In genomic region chr5:74277712-74278111, GRCm38 (mm10) we compare ENCODE assay signal across 8 mouse cellular contexts.
DNase-seq lines count a peak whose midpoint lies in the region; ATAC-seq lines count a peak whose summit lies in the region.

No protein-coding gene starts in this region.

- peak; percentile 84 for ATAC-seq in hindbrain, embryonic 13.5 days (ENCODE audit: low FRiP score)

- no peaks in the 10 kb centered on the region for H3K36me3 ChIP-seq in hindbrain, embryonic 13.5 days

- H3K27ac ChIP-seq in hindbrain, embryonic 13.5 days = no peak overlapping the region

- no peak overlapping the region for H3K4me2 ChIP-seq in hindbrain, embryonic 13.5 days

- no peak overlapping the region for H3K9ac ChIP-seq in hindbrain, embryonic 13.5 days

- H3K4me1 ChIP-seq in hindbrain, embryonic 13.5 days (replicated peaks) = peaks cover 10% of the 10 kb centered on the region

- H3K27me3 ChIP-seq in hindbrain, embryonic 13.5 days = no peaks in the 10 kb centered on the region

- 9% methylated on average over 3 of the region's 3 CpGs for WGBS in hindbrain, embryonic 13.5 days

- no peaks in the 10 kb centered on the region for H3K9me3 ChIP-seq in hindbrain, embryonic 13.5 days

- DNase-seq in NIH3T3 (ENCODE audit: low read depth) = peak; percentile 95
- peak; percentile 89 for DNase-seq in cerebellum, adult 9-11 months
- DNase-seq in frontal cortex, postnatal 25 days (ENCODE audit: low spot score in 2 of 2) = peak; percentile 87 to 95
- peak; percentile 88 to 93 for DNase-seq in layer of hippocampus, postnatal 14 days (ENCODE audit: low spot score in 2 of 2)
- DNase-seq in lung, postnatal 36 days = peak; percentile 96
- peak; percentile 96 to 97 for DNase-seq in right cerebral cortex, adult 2 months (ENCODE audit: low spot score in 2 of 2)
- DNase-seq in urinary bladder, postnatal 10 days (ENCODE audit: low spot score) = peak; percentile 67

- H3K4me3 ChIP-seq in hindbrain, embryonic 13.5 days = no peak overlapping the region
